Mouse (Mus musculus): ENCODE data around the gene Rab5c.

Gene Rab5c

GRCm38 (mm10) chr11:100694926-100695325, 43.1 kb downstream of the Rab5c start:
- peak; percentile 63 for DNase-seq

DNA sequence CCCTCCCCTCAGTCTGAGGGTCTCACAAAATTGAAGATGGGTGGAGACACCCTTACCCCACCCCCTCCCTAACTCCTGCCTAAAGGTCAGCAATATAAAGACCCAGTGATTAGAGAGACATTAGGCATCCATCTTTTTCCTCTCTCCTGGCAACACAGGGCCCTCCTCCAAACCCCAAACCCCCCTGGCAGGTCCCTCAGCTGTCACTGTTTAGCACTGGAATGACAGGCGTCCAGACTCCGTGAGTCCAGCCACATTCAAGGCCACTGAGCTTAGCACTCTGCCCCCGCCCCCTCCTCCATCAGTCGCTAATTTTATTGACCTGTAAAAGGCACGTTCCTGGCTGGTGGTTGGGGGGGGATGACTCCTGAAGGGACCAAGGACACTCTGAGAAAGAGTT, 44.9 kb downstream of the Rab5c start:
- no peak for DNase-seq

DNA sequence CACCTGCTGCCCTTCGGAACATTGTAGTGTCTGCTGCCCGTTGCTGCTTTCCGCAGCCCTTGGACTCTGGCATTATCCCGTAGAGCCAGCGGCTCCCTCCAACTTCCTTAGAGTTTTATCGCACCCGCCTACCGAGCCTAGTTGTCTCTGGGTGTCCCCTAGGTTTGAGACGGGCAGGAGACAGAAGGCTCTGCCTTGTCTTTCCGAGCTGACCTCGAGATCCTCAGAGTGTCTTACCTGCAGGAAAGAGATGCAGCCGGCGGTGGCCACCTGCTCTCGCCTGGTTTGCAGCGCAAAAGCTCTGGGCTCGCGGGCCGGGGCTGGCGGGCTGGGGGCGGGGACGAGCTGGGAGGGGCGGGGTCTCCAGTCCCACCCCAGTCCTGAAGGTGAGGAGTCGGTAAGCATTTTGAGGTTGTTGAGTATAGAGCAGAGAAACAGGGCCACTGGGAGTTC, 45.8 kb downstream of the Rab5c start, which contains the start of gene Zfp385c:
TSS of gene Zfp385c (minus strand) at position 292 of the 453 bp plus-strand sequence.
- DNase-seq = no peak

- no peak for DNase-seq
Observed at GRCm38 (mm10) chr11:100690389-100690788, 47.6 kb downstream of the Rab5c start.

- no peak for DNase-seq
Observed at GRCm38 (mm10) chr11:100688443-100688842, 49.6 kb downstream of the Rab5c start.

DNA sequence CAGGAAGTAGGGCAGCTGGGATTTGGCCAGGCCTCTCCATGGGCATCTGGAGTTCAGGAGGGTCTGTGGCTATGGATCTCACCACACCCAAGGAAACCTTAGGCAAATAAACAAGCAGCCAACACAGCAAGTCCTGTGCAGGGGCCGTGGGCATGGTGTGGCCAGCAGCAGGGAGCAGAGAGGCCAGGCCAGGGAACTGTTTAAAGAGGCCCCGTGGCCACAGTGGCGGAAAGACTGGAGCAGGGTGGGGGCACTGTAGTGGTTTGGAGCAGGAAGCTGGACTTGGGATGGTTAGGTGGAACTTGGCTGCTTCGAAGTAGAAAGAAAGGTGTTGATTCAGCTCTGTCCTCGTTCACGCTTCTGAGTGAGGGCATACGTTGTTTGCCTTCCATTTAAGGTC, 50.8 kb downstream of the Rab5c start:
- DNase-seq = no peak

DNA sequence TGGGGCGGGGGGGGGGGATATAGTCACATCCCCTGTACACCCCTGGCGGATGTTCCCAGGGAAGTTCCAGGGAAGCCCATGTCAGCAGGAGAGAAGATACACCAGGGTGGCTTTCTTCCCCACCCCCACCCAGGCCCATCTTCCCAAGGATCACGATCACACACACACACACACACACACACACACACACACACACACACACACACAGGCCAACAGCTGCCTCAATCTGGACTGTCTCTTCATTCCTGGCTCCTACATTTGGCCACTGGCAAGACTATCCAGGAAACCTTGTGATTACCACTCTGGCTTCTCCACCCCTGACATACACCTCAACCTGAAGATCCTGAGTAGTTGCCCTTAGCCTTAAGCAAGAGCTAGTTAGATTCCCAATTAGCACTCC, 52.6 kb downstream of the Rab5c start:
- DNase-seq = no peak

GRCm38 (mm10) chr11:100684084-100684483, 53.9 kb downstream of the Rab5c start:
- no peak for DNase-seq

DNA sequence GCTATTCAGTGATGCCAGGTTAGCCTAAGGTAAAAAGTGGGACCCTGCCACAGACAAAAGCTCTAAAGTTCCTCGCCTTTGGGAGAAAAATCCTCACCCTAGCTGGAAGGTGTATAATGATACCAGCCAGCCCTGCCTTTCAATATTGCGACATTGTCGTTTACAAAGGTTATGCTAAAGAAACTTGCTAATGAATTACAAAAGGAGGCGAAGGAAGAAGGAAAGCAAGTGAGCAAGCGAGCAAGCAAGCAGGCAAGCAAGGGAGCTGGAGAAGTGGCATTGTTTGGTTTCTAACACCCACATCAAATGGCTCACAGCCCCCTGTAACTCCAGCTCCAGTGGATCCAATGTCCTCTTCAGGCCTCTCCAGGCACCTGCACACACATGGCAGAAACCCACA, 55.5 kb downstream of the Rab5c start:
- DNase-seq = no peak

- DNase-seq = no peak
Observed at GRCm38 (mm10) chr11:100681826-100682225, 56.2 kb downstream of the Rab5c start.

- no peak for DNase-seq
Observed at GRCm38 (mm10) chr11:100677810-100678209, 60.2 kb downstream of the Rab5c start.

GRCm38 (mm10) chr11:100673169-100673568, 64.8 kb downstream of the Rab5c start:
- DNase-seq = no peak

DNA sequence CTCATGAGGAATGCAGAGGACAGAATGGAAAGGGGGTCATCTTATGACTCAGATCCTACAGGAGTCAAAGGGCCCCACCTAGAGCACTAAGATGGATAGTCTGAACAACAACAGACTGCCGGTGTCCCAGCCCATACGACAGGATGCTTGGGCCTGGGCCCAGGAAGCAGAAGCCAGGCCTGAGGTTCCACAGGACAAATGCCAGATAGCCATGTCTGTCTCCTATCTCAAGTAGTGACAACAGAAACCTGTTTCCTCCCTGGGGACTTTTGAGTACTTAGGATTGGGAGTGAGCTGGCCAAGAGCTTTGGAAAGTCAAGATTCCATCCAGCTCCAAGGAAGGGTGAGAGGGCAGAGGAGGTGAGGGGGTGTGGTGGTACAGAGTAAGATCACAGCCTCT, 66.1 kb downstream of the Rab5c start:
- DNase-seq = no peak

DNA sequence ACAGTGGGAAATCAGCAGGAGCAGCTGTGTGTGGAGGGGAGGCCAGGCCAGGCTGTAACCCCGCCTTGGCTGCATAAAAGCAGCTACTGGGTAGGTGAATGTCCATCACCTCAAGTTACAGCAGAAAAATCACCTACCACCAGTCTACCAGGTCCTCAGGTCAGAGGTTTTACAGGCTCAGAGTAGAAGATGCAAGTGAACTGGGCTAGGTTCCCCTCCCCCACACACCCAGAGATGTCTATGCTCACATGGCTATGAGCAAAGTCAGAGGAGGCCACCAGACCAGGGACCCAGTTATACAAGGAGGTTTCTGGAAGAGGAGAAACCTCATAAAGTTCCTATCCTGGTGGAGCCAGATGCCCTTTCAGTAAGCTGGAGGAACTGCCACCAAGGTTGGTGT, 67.0 kb downstream of the Rab5c start:
- no peak for DNase-seq
